Mouse (Mus musculus) limb, embryonic 11.5 days (tissue): ENCODE measurements around the gene Eif2b3. TPM values are rescaled to one million over a fixed set of nuclear protein-coding genes. Genes with fewer than 3 reads are reported as not detected.

Experiments
- ATAC-seq: fragments of 200-750 bp; cut with Nextera tagmentation; 2 replicates; pipeline ENCODE4 v1.8.0; 2017; ENCODE audit warnings: low read depth; ENCODE audit not compliant: insufficient number of reproducible peaks, low FRiP score, low TSS enrichment
- DNase-seq: peaks from one replicate; pipeline ENCODE4 v3.0.0-alpha.2; 2015; ENCODE audit warnings: low spot score
- H3K27ac ChIP-seq: fragments of 300-500 bp; sonication (generic); replicated peaks from 2 replicates; pipeline ENCODE4 v1.5.1; 2014; ENCODE audit warnings: low read depth, mild to moderate bottlenecking, low read length
- H3K27me3 ChIP-seq: fragments of 300-500 bp; sonication (generic); 2 replicates; pipeline ENCODE4 v1.6.1; 2014; ENCODE audit warnings: mild to moderate bottlenecking, low read length, mixed read lengths; ENCODE audit not compliant: control insufficient read depth, insufficient read depth
- H3K36me3 ChIP-seq: fragments of 300-500 bp; sonication (generic); 2 replicates; pipeline ENCODE4 v1.6.1; 2014; ENCODE audit warnings: mild to moderate bottlenecking, low read length, moderate library complexity, mixed read lengths; ENCODE audit not compliant: control insufficient read depth, insufficient read depth
- H3K4me1 ChIP-seq: fragments of 300-500 bp; sonication (generic); 2 replicates; pipeline ENCODE4 v1.6.1; 2014; ENCODE audit warnings: low read length, mixed read lengths; ENCODE audit not compliant: control insufficient read depth, insufficient read depth
- H3K4me2 ChIP-seq: fragments of 300-500 bp; sonication (generic); 2 replicates; pipeline ENCODE4 v1.6.1; 2014; ENCODE audit warnings: low read depth, mild to moderate bottlenecking, moderate library complexity; ENCODE audit not compliant: severe bottlenecking
- H3K4me3 ChIP-seq: fragments of 300-500 bp; sonication (generic); 2 replicates; pipeline ENCODE4 v1.5.1; 2014; ENCODE audit warnings: low read depth, low read length
- H3K9ac ChIP-seq: fragments of 300-500 bp; sonication (generic); 2 replicates; pipeline ENCODE4 v1.6.1; 2014; ENCODE audit warnings: mild to moderate bottlenecking, low read length
- H3K9me3 ChIP-seq: fragments of 300-500 bp; sonication (generic); 2 replicates; pipeline ENCODE4 v1.6.1; 2016; ENCODE audit warnings: low read length; ENCODE audit not compliant: control insufficient read depth
- WGBS: fragments of 180-500 bp; shearing (Covaris S2); extraction: QIAGEN DNeasy Blood & Tissue Kit; methylation state at CpG from one replicate; pipeline ENCODE4 v1.1.7; 2014; 5-methylcytosine and 5-hydroxymethylcytosine counted together
- polyA plus RNA-seq: library from polyadenylated mRNA; unstranded; fragments of >200 nt; fragmentation: Nextera tagmentation; extraction: Ambion mirVana; gene quantifications from 2 replicates; pipeline ENCODE4 v1.2.1, GENCODE M21; 2014

Gene Eif2b3
- polyA plus RNA-seq, 1 experiment from 2014 or later = 57.2 TPM

- ATAC-seq (no peak), DNase-seq (no peak)
- Histone ChIP-seq H3K9me3 (no peaks in the 10 kb centered on the region), H3K27ac (no peak overlapping the region), H3K4me1 (no peaks in the 10 kb centered on the region), H3K4me2 (no peak overlapping the region), H3K4me3 (no peak overlapping the region), H3K36me3 (no peaks in the 10 kb centered on the region), H3K9ac (no peak overlapping the region), H3K27me3 (no peaks in the 10 kb centered on the region)
- 76% methylated on average over 7 of the region's 7 CpGs for WGBS
Observed at GRCm38 (mm10) chr4:117005611-117006400, 13.4 kb upstream of the Eif2b3 start.

GRCm38 (mm10) chr4:117007058-117007457, 12.1 kb upstream of the Eif2b3 start:
- no peak overlapping the region for H3K9ac ChIP-seq
- no peak overlapping the region for H3K4me3 ChIP-seq
- H3K4me1 ChIP-seq = no peaks in the 10 kb centered on the region
- DNase-seq (no peak), ATAC-seq (no peak)
- WGBS = 80% methylated on average over 3 of the region's 3 CpGs
- no peak overlapping the region for H3K4me2 ChIP-seq
- no peaks in the 10 kb centered on the region for H3K9me3 ChIP-seq
- H3K27me3 ChIP-seq = no peaks in the 10 kb centered on the region
- H3K36me3 ChIP-seq = no peaks in the 10 kb centered on the region
- H3K27ac ChIP-seq = no peak overlapping the region

GRCm38 (mm10) chr4:117010231-117010630, 9.0 kb upstream of the Eif2b3 start:
- 88% methylated on average over 5 of the region's 5 CpGs for WGBS

GRCm38 (mm10) chr4:117013596-117013995, 5.6 kb upstream of the Eif2b3 start:
- Histone ChIP-seq H3K9ac (no peak overlapping the region), H3K27ac (no peak overlapping the region), H3K9me3 (no peaks in the 10 kb centered on the region), H3K27me3 (no peaks in the 10 kb centered on the region), H3K36me3 (no peaks in the 10 kb centered on the region), H3K4me3 (no peak overlapping the region), H3K4me1 (no peaks in the 10 kb centered on the region), H3K4me2 (no peak overlapping the region)
- ATAC-seq (no peak), DNase-seq (no peak)
- 88% methylated on average over 6 of the region's 6 CpGs for WGBS

More at GRCm38 (mm10) chr4:117010231-117010630, 9.0 kb upstream of the Eif2b3 start:
- Histone ChIP-seq H3K4me2 (no peak overlapping the region), H3K36me3 (no peaks in the 10 kb centered on the region), H3K9ac (no peak overlapping the region), H3K4me3 (no peak overlapping the region), H3K27me3 (no peaks in the 10 kb centered on the region), H3K4me1 (no peaks in the 10 kb centered on the region), H3K27ac (no peak overlapping the region), H3K9me3 (no peaks in the 10 kb centered on the region)
- no peak for ATAC-seq
- DNase-seq = no peak

DNA sequence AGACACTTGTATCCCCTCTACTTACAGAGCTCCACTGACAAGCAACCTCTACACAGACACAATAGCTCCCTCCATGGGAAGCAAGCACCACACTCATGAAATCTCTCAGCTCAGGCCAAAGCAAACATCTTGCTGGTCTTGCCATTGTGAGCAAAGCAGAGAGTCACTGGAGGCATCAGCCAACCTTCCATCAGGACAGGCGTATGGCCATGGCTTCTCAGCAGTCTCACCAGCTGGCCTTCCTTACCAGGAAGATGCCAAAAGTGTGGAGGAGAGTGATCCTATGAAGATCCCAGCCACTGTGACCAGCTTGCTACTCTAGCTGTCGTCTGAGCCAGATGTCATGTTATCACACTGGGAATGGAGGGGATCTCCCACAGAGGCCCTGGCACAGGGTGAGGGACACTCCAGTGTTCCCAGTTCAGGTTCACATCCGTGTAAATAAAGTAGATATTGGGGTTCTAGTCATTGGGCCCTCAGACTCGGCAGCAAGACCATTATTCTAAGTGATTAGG, 4.2 kb upstream of the Eif2b3 start:
- Histone ChIP-seq H3K9me3 (no peaks in the 10 kb centered on the region), H3K4me1 (0 out of 2 replicates have a peak, but pooled peaks cover under 1% of the 10 kb centered on the region), H3K36me3 (no peaks in the 10 kb centered on the region), H3K4me2 (no peak overlapping the region), H3K9ac (no peak overlapping the region), H3K27ac (no peak overlapping the region), H3K27me3 (no peaks in the 10 kb centered on the region), H3K4me3 (no peak overlapping the region)
- ATAC-seq = no peak
- no peak for DNase-seq
- 54% methylated on average over 4 of the region's 4 CpGs for WGBS

- no peaks in the 10 kb centered on the region for H3K9me3 ChIP-seq
- H3K27me3 ChIP-seq = no peaks in the 10 kb centered on the region
- H3K4me3 ChIP-seq = no peak overlapping the region
- H3K9ac ChIP-seq = no peak overlapping the region
- DNase-seq (no peak), ATAC-seq (no peak)
- no peak overlapping the region for H3K4me2 ChIP-seq
- WGBS = 95% methylated on average over 2 of the region's 2 CpGs
- H3K36me3 ChIP-seq = peaks cover 6% of the 10 kb centered on the region; the same call in 1 of the 2 replicates
- H3K4me1 ChIP-seq = 0 out of 2 replicates have a peak, but pooled peaks cover 5% of the 10 kb centered on the region
- H3K27ac ChIP-seq = no peak overlapping the region
Observed at GRCm38 (mm10) chr4:117017738-117018137, 1.5 kb upstream of the Eif2b3 start.

GRCm38 (mm10) chr4:117018327-117018726, 875 bp upstream of the Eif2b3 start:
- no peak overlapping the region for H3K4me2 ChIP-seq
- H3K27ac ChIP-seq = no peak overlapping the region
- ATAC-seq = no peak
- no peaks in the 10 kb centered on the region for H3K27me3 ChIP-seq
- WGBS = 91% methylated on average over 7 of the region's 7 CpGs
- no peaks in the 10 kb centered on the region for H3K9me3 ChIP-seq
- H3K9ac ChIP-seq = no peak overlapping the region
- H3K4me3 ChIP-seq = no peak overlapping the region
- DNase-seq = no peak
- peaks cover 7% of the 10 kb centered on the region; the same call in 1 of the 2 replicates for H3K36me3 ChIP-seq
- H3K4me1 ChIP-seq = 0 out of 2 replicates have a peak, but pooled peaks cover 5% of the 10 kb centered on the region

DNA sequence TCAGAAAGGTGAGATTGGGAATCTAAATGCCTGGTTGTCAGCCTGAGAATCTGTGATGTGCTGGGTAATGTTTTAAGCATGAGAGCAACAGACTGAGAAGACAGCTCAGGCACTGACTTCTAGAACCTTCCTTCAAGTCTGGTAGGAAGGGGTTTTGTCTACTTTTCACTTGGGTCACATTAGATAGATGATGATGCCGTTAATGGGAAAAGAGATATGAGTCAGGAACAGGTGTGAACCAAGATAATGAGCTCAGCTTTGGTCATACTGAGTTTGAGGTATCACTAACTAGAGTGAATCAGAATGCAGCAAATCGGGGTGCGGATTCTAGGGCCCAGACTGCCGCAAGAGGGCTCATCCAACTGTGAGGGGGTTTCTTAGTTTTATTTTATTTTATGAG, 4.3 kb downstream of the Eif2b3 start:
- 0 out of 2 replicates have a peak, but pooled peaks cover 5% of the 10 kb centered on the region for H3K4me1 ChIP-seq
- DNase-seq (no peak), ATAC-seq (no peak)
- H3K36me3 ChIP-seq = peaks cover 7% of the 10 kb centered on the region; the same call in 1 of the 2 replicates
- H3K9me3 ChIP-seq = no peaks in the 10 kb centered on the region
- 95% methylated on average over 4 of the region's 4 CpGs for WGBS
- no peak overlapping the region for H3K4me3 ChIP-seq
- H3K4me2 ChIP-seq = no peak overlapping the region
- H3K9ac ChIP-seq = no peak overlapping the region
- no peak overlapping the region for H3K27ac ChIP-seq
- H3K27me3 ChIP-seq = no peaks in the 10 kb centered on the region
